Mouse (Mus musculus) E14TG2a.4 (cell line): ENCODE data around the gene Mtmr3.

Experiments
- CTCF ChIP-seq: conservative IDR thresholded peaks from 2 replicates; pipeline ENCODE4 v1.5.1; 2014; ENCODE audit warnings: low read length
- NANOG ChIP-seq: IDR thresholded peaks from 2 replicates; pipeline ENCODE4 v1.6.1; 2014; ENCODE audit warnings: borderline replicate concordance, low read length, mixed read lengths

DNA sequence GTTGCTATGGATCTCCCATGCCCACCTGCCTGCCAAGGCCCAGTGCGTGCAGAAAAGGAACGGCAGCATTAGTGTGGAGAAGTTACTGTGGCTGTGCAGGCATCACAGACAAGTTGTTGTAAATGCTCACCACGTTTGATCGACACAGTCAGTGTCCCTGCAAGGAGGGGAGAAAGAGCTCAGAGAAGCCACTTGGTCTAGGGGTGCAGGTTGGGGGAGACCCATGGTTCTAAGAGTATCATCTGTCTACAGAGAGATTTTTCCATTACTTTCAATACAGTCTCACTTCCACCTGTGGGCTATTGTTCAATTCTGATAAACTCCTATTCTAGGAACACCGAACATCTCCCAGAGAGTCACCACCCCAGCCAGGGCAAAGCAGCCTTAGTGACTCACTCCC lies 110.1 kb downstream of the Mtmr3 start:
- TF ChIP-seq CTCF (no peak), NANOG (no peak)
